Mouse (Mus musculus): ENCODE data around the gene Mysm1. TPM values are rescaled to one million over a fixed set of nuclear protein-coding genes. Genes with fewer than 3 reads are reported as not detected.
A peak's percentile ranks its signal among the peaks of the same experiment; 100 is the strongest.

The Mysm1 gene
- total RNA-seq, 2 experiments from 2014 or later, result 16.4 to 20.9 TPM

DNA sequence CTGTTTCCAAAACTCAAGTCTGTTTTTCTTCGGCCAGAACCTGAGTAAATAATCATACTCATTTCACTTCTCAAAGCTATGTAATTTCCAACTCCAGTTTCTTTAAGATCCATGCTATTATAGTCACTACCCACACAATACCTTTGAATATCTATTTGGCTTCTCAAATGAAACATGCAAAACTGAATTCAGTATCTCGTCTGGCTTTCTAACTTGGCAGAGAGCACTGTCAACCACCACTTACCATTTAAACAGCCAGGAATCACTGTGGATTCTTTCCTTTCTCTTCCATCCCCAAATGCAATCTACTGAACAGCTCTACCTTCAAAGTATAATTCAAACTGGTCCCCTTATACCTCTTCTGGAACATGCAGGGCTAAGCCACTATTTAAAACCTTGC, 5.6 kb downstream of the Mysm1 start:
- no peak for DNase-seq (ENCODE audit: low spot score in 2 of 2)

GRCm38 (mm10) chr4:94952773-94953172, 26.1 kb downstream of the Mysm1 start:
- DNase-seq (ENCODE audit: low spot score in 2 of 2), result no peak

DNA sequence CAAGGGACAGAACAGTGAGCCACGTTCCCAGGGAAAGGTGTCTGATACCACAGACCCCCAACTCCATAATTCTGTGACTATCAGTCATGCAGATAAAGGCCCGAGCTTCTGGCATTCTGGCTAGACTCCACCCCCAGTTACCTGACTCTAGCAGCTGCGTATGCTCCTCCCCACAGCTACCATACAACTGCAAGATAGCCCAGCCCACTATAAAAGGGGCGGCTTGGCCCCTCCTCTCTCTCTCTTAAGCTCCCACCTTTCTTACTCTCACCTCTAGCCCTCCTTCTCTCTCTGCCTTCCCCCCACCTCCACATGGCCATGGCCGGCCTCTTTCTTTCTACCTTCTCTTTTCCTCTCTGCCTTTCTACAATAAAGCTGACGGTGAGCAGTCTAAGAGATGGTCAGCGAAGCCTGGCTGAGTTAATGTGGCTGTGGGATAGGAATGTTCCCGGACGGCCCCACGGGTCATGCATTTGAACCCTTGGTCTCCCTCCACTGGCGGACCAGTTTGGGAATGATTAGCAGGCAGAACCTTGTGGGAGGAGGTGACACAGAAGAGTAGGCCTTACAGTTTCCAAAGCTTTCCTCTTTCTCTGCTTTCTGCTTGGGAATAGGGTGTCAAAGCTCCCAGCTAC, 37.6 kb downstream of the Mysm1 start:
- DNase-seq (ENCODE audit: low spot score in 2 of 2), result no peak

DNA sequence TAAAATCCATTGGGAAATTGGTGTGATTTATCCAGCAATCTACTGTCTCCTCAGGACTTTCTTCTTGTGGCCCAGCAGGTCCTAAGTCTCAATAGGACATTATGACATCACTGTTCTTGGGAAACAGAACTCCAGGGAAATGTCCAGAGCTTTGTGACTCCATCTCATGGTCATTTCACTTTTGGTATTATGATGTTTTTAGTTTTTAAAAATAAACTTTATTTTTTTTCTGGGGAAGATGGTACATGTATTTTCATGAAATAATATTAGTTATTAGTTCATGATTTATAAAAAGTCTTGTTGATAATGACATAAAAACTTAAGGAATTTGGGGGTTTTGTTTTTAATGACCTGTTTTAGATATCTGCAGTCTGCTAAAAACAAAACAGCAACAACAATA, 50.2 kb downstream of the Mysm1 start, which contains the start of gene Eqtn:
Gene Eqtn, minus strand, starts transcription at position 101 of the 400 bp plus-strand sequence.
- no peak for DNase-seq (ENCODE audit: low spot score in 2 of 2)

DNA sequence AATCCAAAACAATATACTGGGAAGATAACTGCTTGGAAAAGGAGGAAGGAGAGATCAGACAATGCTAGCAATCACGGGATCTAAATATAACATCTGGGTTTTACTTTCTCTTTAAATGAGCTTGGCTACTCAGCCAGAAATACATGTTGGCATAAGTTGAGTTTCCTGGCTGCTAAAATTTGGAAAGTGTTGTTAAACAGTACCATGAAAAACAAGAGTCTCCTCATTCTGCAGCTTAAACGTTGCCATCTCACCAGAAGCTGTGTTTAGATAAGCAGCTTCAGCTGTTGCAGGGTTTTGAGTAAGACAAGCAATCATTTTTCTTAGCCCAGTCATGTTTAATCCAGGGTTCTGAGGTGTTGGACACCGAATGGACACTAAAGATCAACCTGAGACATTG, 77.1 kb downstream of the Mysm1 start:
- no peak for DNase-seq (ENCODE audit: low spot score in 2 of 2)

GRCm38 (mm10) chr4:94900744-94901143, 78.2 kb downstream of the Mysm1 start:
- peak in 1 of 2 experiments; percentile 4 for DNase-seq (ENCODE audit: low spot score in 2 of 2)

Other genes with a start within 250 kb of the Mysm1 start
- gene Tek, start 239.8 kb downstream of the Mysm1 start, total RNA-seq (2021), result 10 to 100 TPM; 40.5 to 45.1 TPM
- not detected for gene Eqtn, start 50.3 kb downstream of the Mysm1 start, total RNA-seq (2021)
- gene Jun, start 73.1 kb upstream of the Mysm1 start, total RNA-seq (2021), result 100 to 1,000 TPM; 160 to 307 TPM

Data from adrenal gland, adult 18-20 months (tissue).